Mouse (Mus musculus): ENCODE data around the gene Cops4.

The Cops4 gene

GRCm38 (mm10) chr5:100578863-100579411 is 60.8 kb downstream of the Cops4 start:
- DNase-seq (ENCODE audit: low read depth, low spot score), result no peak

DNA sequence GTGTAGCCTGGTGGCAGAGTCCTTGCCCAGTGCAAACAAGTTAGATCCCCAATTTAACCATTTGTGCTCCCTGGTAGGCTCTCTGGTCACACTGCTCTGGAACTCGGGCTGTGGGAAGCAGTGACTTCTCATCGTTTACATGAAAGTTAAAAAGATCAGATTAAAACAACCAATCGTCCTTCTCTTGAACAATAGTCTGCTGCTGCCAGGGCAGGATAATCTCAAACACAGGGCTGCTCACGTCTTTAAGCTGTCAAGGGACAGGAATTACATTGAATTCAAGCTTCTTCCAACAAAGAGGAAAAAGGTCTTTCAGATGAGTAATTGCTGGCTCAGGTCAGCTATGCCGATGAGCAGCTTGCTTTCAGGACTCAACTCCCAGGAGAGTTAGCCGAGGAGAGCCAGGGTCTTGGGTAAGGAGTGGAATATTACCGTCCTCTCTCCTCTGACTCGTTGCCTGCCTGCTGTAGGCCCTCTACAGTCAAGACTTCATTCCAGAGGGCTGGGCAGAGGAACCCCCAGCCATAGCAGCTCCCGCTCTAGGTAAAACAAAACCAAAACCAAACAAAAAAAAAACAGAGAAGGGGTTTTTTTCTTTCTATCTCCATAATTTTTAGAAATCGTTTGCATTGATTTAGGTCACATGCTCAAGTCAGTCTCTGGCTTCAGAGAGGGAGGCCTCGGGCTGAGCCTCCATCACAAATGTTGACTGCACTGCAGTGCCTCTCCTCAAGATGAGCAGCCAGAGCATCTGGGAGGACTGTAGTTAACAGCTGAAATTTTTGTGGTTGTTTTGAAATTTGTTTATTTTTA is 63.7 kb downstream of the Cops4 start:
- DNase-seq (ENCODE audit: low read depth, low spot score), result no peak

DNA sequence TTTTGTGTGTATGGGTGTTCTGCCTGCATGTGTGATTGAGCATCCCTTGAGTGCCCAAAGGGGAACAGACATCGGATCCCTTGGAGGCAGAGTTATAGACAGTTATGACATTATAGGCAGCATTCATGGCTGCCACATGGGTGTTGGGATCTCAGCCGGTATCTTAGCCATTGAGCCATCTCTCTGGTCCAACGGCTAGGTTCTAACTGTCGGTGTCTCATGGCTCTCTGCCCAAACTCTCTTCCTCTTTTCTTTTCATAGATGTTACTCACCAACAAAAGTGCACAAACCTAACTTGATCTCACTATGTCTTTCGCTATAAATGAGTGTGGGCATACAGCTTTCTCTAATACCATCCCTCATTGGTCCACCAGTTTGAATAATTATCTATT is 64.3 kb downstream of the Cops4 start:
- no peak for DNase-seq (ENCODE audit: low read depth, low spot score)

DNA sequence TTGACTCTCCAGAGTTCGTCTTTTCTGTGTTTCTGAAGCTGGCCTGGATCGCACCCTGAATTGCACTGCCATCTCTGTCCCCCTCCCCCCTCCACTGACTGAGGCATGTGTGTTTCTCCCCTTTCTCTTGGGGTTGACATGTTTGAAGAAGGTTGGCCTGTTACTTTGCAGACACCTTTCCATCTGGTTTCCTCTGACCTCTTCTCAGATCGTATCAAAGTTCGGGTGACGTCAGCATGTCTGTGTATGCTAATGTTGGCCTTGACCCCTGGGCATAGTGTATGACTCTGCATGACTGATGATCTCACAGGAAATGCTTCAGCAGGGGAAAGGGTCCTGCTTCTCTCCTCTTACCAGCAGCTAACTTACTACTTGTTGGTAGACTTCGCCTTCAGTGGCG is 65.0 kb downstream of the Cops4 start:
- DNase-seq (ENCODE audit: low read depth, low spot score), result no peak

DNA sequence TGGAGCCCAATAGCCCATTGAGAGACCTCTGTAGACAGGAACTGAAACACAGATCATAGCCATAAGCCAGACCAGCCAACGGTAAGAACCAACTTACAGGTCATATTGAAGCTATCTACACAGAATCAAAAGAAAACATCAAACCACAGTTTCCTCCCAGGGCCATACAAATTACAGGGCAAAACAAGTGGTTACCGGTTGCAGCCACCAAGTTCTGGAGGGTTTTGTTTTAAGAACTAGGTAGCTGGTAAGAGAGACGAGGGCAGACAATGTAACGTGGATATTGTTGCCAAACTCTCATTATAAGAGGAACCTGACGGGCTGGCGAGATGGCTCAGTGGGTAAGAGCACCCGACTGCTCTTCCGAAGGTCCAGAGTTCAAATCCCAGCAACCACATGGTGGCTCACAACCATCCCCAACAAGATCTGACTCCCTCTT is 67.1 kb downstream of the Cops4 start:
- DNase-seq (ENCODE audit: low read depth, low spot score), result no peak

DNA sequence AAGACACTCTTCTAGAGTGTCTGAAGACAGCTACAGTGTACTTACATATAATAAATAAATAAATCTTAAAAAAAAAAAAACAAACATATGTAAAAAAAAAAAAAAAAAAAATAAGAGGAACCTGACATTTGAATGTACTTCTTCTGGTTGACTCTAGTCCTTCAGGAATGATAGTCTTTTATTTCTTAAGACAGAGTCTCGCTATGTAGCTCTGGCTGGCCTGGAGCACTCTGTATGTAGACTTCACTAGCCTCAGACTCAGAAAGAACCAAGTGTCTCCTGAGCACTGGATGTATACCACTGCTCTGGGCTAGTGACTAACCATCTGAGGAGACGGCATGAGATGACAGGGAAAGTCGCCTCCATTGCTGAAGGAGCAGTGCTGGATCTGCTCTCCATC is 67.5 kb downstream of the Cops4 start:
- DNase-seq (ENCODE audit: low read depth, low spot score), result no peak

DNA sequence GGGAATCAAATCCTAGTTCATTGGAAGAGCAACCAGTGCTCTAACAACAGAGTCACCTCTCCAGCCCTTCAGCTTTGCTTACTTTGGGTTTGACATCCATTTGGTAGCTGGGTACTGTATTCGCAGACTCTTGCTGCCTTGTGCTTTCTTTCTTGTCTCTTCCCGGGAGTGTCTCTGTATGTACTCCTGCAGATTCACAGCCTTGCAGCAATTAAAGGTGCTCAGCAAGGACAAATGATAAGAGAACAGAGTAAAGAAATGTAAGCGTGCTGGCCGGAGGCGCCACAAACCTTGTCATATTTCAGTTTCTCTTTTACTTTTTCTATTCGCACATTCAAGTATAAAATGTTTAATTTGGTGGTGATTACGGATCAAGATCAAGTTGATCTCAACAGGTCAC is 69.0 kb downstream of the Cops4 start:
- no peak for DNase-seq (ENCODE audit: low read depth, low spot score)

GRCm38 (mm10) chr5:100587626-100588025 is 69.5 kb downstream of the Cops4 start:
- DNase-seq (ENCODE audit: low read depth, low spot score), result no peak

DNA sequence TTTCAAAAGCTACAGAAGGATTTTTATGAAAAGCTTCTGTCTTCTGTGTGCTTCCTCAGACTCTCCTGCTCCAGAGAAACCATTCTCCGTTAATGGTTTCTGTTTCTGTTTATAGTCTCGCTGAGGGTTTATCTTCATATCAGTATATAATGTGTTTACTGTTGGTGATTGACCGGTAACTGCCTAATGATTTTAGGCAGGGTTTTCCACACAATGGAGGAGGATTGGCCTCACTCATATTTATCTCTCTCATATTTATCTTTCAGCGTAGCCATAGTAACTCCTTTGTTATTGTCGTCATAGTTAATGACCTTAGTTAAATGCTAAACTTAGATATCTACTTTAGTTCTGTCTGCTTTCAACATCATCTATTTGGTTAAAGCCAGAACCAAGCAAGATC is 72.4 kb downstream of the Cops4 start:
- DNase-seq (ENCODE audit: low read depth, low spot score), result no peak

DNA sequence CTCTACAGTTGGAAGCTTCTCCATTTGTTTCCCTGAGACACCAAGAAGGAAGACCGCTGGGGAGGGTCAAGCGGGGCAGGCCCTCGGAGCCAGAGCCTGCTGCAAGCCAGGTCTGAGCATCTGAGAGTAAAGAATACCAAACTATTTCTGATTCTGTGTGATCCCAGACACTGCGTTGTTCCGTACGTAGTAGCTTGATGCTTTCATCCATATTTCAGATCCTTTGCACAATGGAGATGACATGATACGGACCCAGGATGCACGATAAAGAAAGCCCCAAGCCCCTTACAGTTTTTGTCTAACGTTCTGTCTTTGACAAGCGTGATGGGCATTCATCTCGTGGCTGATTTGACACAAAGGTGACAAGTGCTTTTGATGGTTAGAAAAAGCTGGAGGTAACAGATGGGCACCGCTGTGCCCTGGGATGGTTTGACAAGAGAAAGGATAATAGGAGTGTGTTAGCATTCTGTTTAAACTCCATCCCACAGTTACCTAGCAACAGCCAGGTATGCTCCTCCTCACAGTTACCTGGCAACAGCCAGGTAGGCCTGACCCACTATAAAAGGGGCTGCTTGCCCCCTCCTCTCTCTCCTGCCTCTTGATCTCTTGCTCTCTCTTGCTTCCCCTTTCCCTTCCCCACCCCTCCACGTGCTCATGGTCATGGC is 76.8 kb downstream of the Cops4 start:
- DNase-seq (ENCODE audit: low read depth, low spot score), result no peak

- DNase-seq (ENCODE audit: low read depth, low spot score), result no peak
Measured at GRCm38 (mm10) chr5:100595999-100596398, 77.9 kb downstream of the Cops4 start.
